Mouse (Mus musculus): Measurements from ENCODE around the gene Cacng2. TPM values are rescaled to one million over a fixed set of nuclear protein-coding genes. Genes with fewer than 3 reads are reported as not detected.

The Cacng2 gene
- polyA plus RNA-seq, 1 experiment from 2014 or later, result not detected

- H3K27ac ChIP-seq, result no peak overlapping the region
- no peaks in the 10 kb centered on the region for H3K9me3 ChIP-seq (replicated peaks)
- no peak for DNase-seq (ENCODE audit: low spot score)
- H3K27me3 ChIP-seq (ENCODE audit: low read depth, poor library complexity, severe bottlenecking), result peaks cover 30% of the 10 kb centered on the region
- H3K4me1 ChIP-seq, result peaks cover 26% of the 10 kb centered on the region
- WGBS, result 91% methylated on average over 2 of the region's 2 CpGs
- no peak overlapping the region for H3K4me3 ChIP-seq
- peaks cover 30% of the 10 kb centered on the region for H3K36me3 ChIP-seq
Observed at GRCm38 (mm10) chr15:77954362-77954761, 165.5 kb downstream of the Cacng2 start.

GRCm38 (mm10) chr15:77952921-77953320, 166.9 kb downstream of the Cacng2 start:
- peaks cover 30% of the 10 kb centered on the region for H3K27me3 ChIP-seq (ENCODE audit: low read depth, poor library complexity, severe bottlenecking)
- no peaks in the 10 kb centered on the region for H3K9me3 ChIP-seq (replicated peaks)
- no peak overlapping the region for H3K27ac ChIP-seq
- peaks cover 26% of the 10 kb centered on the region for H3K4me1 ChIP-seq
- no peak for DNase-seq (ENCODE audit: low spot score)
- no peak overlapping the region for H3K4me3 ChIP-seq
- peaks cover 22% of the 10 kb centered on the region for H3K36me3 ChIP-seq
- 90% methylated on average over 3 of the region's 3 CpGs for WGBS

- WGBS, result 95% methylated on average over 7 of the region's 7 CpGs
- H3K4me3 ChIP-seq, result no peak overlapping the region
- H3K4me1 ChIP-seq, result no peaks in the 10 kb centered on the region
- H3K27me3 ChIP-seq (ENCODE audit: low read depth, poor library complexity, severe bottlenecking), result peaks cover 5% of the 10 kb centered on the region; the same call in 1 of the 2 replicates
- no peaks in the 10 kb centered on the region for H3K9me3 ChIP-seq (replicated peaks)
- H3K27ac ChIP-seq, result no peak overlapping the region
- no peak for DNase-seq (ENCODE audit: low spot score)
- H3K36me3 ChIP-seq, result peaks cover 46% of the 10 kb centered on the region
Observed at GRCm38 (mm10) chr15:77949061-77949460, 170.8 kb downstream of the Cacng2 start.

GRCm38 (mm10) chr15:77945711-77946110, 174.1 kb downstream of the Cacng2 start:
- Histone ChIP-seq H3K27ac (no peak overlapping the region), H3K9me3 (replicated peaks) (no peaks in the 10 kb centered on the region), H3K4me3 (no peak overlapping the region), H3K4me1 (no peaks in the 10 kb centered on the region), H3K36me3 (peaks cover 53% of the 10 kb centered on the region), H3K27me3 (ENCODE audit: low read depth, poor library complexity, severe bottlenecking) (no peaks in the 10 kb centered on the region)
- WGBS, result 91% methylated on average over 4 of the region's 4 CpGs
- no peak for DNase-seq (ENCODE audit: low spot score)

Other genes with a start within 250 kb of the Cacng2 start
- gene Txn2, start 191.0 kb downstream of the Cacng2 start, polyA plus RNA-seq (2016; fragmentation: Nextera tagmentation; extraction: Ambion mirVana), result 287 and 339 TPM in 2 replicates
- 7.3 and 7.7 TPM in 2 replicates for gene Foxred2, start 163.3 kb downstream of the Cacng2 start, polyA plus RNA-seq (2016; fragmentation: Nextera tagmentation; extraction: Ambion mirVana)
- 260 and 285 TPM in 2 replicates for gene Eif3d, start 149.2 kb downstream of the Cacng2 start, polyA plus RNA-seq (2016; fragmentation: Nextera tagmentation; extraction: Ambion mirVana)
- 121 and 122 TPM in 2 replicates for gene Ift27, start 54.1 kb upstream of the Cacng2 start, polyA plus RNA-seq (2016; fragmentation: Nextera tagmentation; extraction: Ambion mirVana)
- not detected in 2 replicates for gene Pvalb, start 86.4 kb upstream of the Cacng2 start, polyA plus RNA-seq (2016; fragmentation: Nextera tagmentation; extraction: Ambion mirVana)
- gene Ncf4, start 124.8 kb upstream of the Cacng2 start, polyA plus RNA-seq (2016; fragmentation: Nextera tagmentation; extraction: Ambion mirVana), result 4.3 and 5.3 TPM in 2 replicates
- gene Csf2rb2, start 185.7 kb upstream of the Cacng2 start, polyA plus RNA-seq (2016; fragmentation: Nextera tagmentation; extraction: Ambion mirVana), result 0.40 and 0.45 TPM in 2 replicates
- gene Csf2rb, start 205.7 kb upstream of the Cacng2 start, polyA plus RNA-seq (2016; fragmentation: Nextera tagmentation; extraction: Ambion mirVana), result 1.5 and 3.3 TPM in 2 replicates